Mouse (Mus musculus) cerebellum, postnatal 10 days (tissue): ENCODE results near the gene Cipc.
A peak's percentile ranks its signal among the peaks of the same experiment; 100 is the strongest.

Experiments
- DNase-seq, 2 experiments: peaks; one replicate each; pipeline ENCODE4 v3.0.0; 2021; ENCODE audit warnings: mixed read lengths in 2 of 2

Cipc gene

GRCm38 (mm10) chr12:86946862-86947574 lies at the start of gene Cipc:
TSS of gene Cipc (plus strand) at chr12:86947043.
- DNase-seq: peak; percentile 98 to 99

- DNase-seq: peak in 1 of 2 experiments; percentile 52
Measured at GRCm38 (mm10) chr12:86897769-86898273, 49.0 kb upstream of the Cipc start.

GRCm38 (mm10) chr12:86898448-86898847 lies 48.4 kb upstream of the Cipc start:
- no peak for DNase-seq

- peak in 1 of 2 experiments; percentile 27 for DNase-seq
Measured at GRCm38 (mm10) chr12:86899461-86900179, 47.2 kb upstream of the Cipc start.

- no peak for DNase-seq
Measured at GRCm38 (mm10) chr12:86903828-86904806, 42.7 kb upstream of the Cipc start.

GRCm38 (mm10) chr12:86905203-86905602 lies 41.6 kb upstream of the Cipc start:
- peak; percentile 80 to 85 for DNase-seq

GRCm38 (mm10) chr12:86905876-86906275 lies 41.0 kb upstream of the Cipc start:
- DNase-seq: no peak

GRCm38 (mm10) chr12:86906395-86906794 lies 40.4 kb upstream of the Cipc start:
- DNase-seq: peak; percentile 92 to 93

- peak; percentile 96 to 98 for DNase-seq
Measured at GRCm38 (mm10) chr12:86911482-86911931, 35.3 kb upstream of the Cipc start.

- DNase-seq: peak in 1 of 2 experiments; percentile 22
Measured at GRCm38 (mm10) chr12:86912335-86913093, 34.3 kb upstream of the Cipc start.

- DNase-seq: peak in 1 of 2 experiments; percentile 20
Measured at GRCm38 (mm10) chr12:86914351-86914750, 32.5 kb upstream of the Cipc start.

- DNase-seq: peak; percentile 25 to 45
Measured at GRCm38 (mm10) chr12:86914756-86915155, 32.1 kb upstream of the Cipc start.

- peak; percentile 82 to 84 for DNase-seq
Measured at GRCm38 (mm10) chr12:86915617-86916016, 31.2 kb upstream of the Cipc start.

- DNase-seq: no peak
Measured at GRCm38 (mm10) chr12:86916796-86917573, 29.9 kb upstream of the Cipc start.

- peak; percentile 47 to 63 for DNase-seq
Measured at GRCm38 (mm10) chr12:86918361-86918967, 28.4 kb upstream of the Cipc start.

GRCm38 (mm10) chr12:86918983-86919722 lies 27.7 kb upstream of the Cipc start:
- DNase-seq: no peak

- DNase-seq: peak; percentile 89 to 90
Measured at GRCm38 (mm10) chr12:86923837-86924236, 23.0 kb upstream of the Cipc start.

- no peak for DNase-seq
Measured at GRCm38 (mm10) chr12:86930934-86931729, 15.7 kb upstream of the Cipc start.
